Mouse (Mus musculus): Measurements from ENCODE around the gene Sh3yl1. TPM values are rescaled to one million over a fixed set of nuclear protein-coding genes. Genes with fewer than 3 reads are reported as not detected.

The Sh3yl1 gene
- total and polyA plus RNA-seq, 3 experiments: 0.28 to 1.0 (median 0.59) TPM

GRCm38 (mm10) chr12:30864347-30864746 is 47.1 kb upstream of the Sh3yl1 start:
- H3K79me2 ChIP-seq (replicated peaks; ENCODE audit: control insufficient read depth, extremely low read depth, insufficient read depth, poor library complexity, severe bottlenecking): no peaks in the 10 kb centered on the region
- dilution Hi-C loops (cut with MboI; ENCODE audit: extremely low pct_ligation_motif_present, extremely low pct_unique_long_range_greater_than_20kb, low sequenced_read_pairs) (no loop called here), in situ Hi-C loops (cut with MboI; ENCODE audit: low pct_ligation_motif_present, low pct_unique_long_range_greater_than_20kb, low sequenced_read_pairs) (no loop called here)
- no peak overlapping the region for H3K4me3 ChIP-seq (replicated peaks in 1 of 3; ENCODE audit: low read depth in 2 of 3, low read length in 2 of 3, poor library complexity in 1 of 3)
- no peak overlapping the region for H3K4me2 ChIP-seq (ENCODE audit: insufficient read depth, low read depth, poor library complexity, severe bottlenecking)
- no peak for TF ChIP-seq HCFC1 (IDR thresholded peaks at IDR 0.05; ENCODE audit: low read depth, low read length)
- TF ChIP-seq EP300 (IDR thresholded peaks at IDR 0.05; ENCODE audit: low read length): no peak
- no peak for DNase-seq (ENCODE audit: extremely low read depth)
- no peaks in the 10 kb centered on the region for H3K27me3 ChIP-seq (replicated peaks)
- H3K27ac ChIP-seq (ENCODE audit: insufficient read depth, low read depth): no peak overlapping the region
- H3K9me3 ChIP-seq (replicated peaks; ENCODE audit: low read length): no peaks in the 10 kb centered on the region
- no peaks in the 10 kb centered on the region for H3K36me3 ChIP-seq (replicated peaks in 1 of 2; ENCODE audit: control insufficient read depth in 1 of 2, insufficient read depth in 1 of 2, low read length in 1 of 2)
- H3K9ac ChIP-seq (ENCODE audit: insufficient read depth, low read depth): no peak overlapping the region
- 0 out of 4 replicates have a peak, but pooled peaks cover 0 to 4% of the 10 kb centered on the region in 2 experiments for H3K4me1 ChIP-seq (ENCODE audit: control insufficient read depth in 1 of 2, insufficient read depth in 2 of 2)

- H3K79me2 ChIP-seq (replicated peaks; ENCODE audit: control insufficient read depth, extremely low read depth, insufficient read depth, poor library complexity, severe bottlenecking): no peaks in the 10 kb centered on the region
- H3K4me2 ChIP-seq (ENCODE audit: insufficient read depth, low read depth, poor library complexity, severe bottlenecking): no peak overlapping the region
- H3K36me3 ChIP-seq (replicated peaks in 1 of 2; ENCODE audit: control insufficient read depth in 1 of 2, insufficient read depth in 1 of 2, low read length in 1 of 2): no peaks in the 10 kb centered on the region
- 0 out of 4 replicates have a peak, but pooled peaks cover 0 to 4% of the 10 kb centered on the region in 2 experiments for H3K4me1 ChIP-seq (ENCODE audit: control insufficient read depth in 1 of 2, insufficient read depth in 2 of 2)
- no peak for DNase-seq (ENCODE audit: extremely low read depth)
- H3K9me3 ChIP-seq (replicated peaks; ENCODE audit: low read length): no peaks in the 10 kb centered on the region
- H3K9ac ChIP-seq (ENCODE audit: insufficient read depth, low read depth): no peak overlapping the region
- H3K27me3 ChIP-seq (replicated peaks): no peaks in the 10 kb centered on the region
- dilution Hi-C loops (cut with MboI; ENCODE audit: extremely low pct_ligation_motif_present, extremely low pct_unique_long_range_greater_than_20kb, low sequenced_read_pairs) (no loop called here), in situ Hi-C loops (cut with MboI; ENCODE audit: low pct_ligation_motif_present, low pct_unique_long_range_greater_than_20kb, low sequenced_read_pairs) (no loop called here)
- H3K4me3 ChIP-seq (replicated peaks in 1 of 3; ENCODE audit: low read depth in 2 of 3, low read length in 2 of 3, poor library complexity in 1 of 3): no peak overlapping the region
- no peak for TF ChIP-seq POLR2AphosphoS2 (IDR thresholded peaks at IDR 0.05; ENCODE audit: low read depth, low read length)
- no peak for TF ChIP-seq CHD1 (IDR thresholded peaks at IDR 0.05; ENCODE audit: low read depth, low read length)
- no peak for TF ChIP-seq CTCF (conservative IDR thresholded peaks at IDR 0.05 in 1 of 2, IDR thresholded peaks at IDR 0.05 in 1 of 2; ENCODE audit: low read depth in 2 of 2, low read length in 2 of 2)
- no peak for TF ChIP-seq GABPA (IDR thresholded peaks at IDR 0.05; ENCODE audit: insufficient replicate concordance, low read depth, low read length)
- TF ChIP-seq MYC (IDR thresholded peaks at IDR 0.05; ENCODE audit: low read depth, low read length): no peak
- TF ChIP-seq MAZ (IDR thresholded peaks at IDR 0.05; ENCODE audit: low read depth, low read length): no peak
- TF ChIP-seq JUN (IDR thresholded peaks at IDR 0.05; ENCODE audit: insufficient read depth, low read depth, low read length): no peak
- no peak for TF ChIP-seq JUND (conservative IDR thresholded peaks at IDR 0.05; ENCODE audit: low read depth, low read length)
- no peak for TF ChIP-seq MXI1 (IDR thresholded peaks at IDR 0.05; ENCODE audit: low read depth, low read length)
- TF ChIP-seq ELF1 (IDR thresholded peaks at IDR 0.05; ENCODE audit: low read depth, low read length): no peak
- no peak for TF ChIP-seq BHLHE40 (IDR thresholded peaks at IDR 0.05; ENCODE audit: low read depth, low read length)
- TF ChIP-seq ZC3H11A (IDR thresholded peaks at IDR 0.05; ENCODE audit: low read depth, low read length): no peak
- no peak for TF ChIP-seq TBP (conservative IDR thresholded peaks at IDR 0.05; ENCODE audit: low read depth, low read length)
- H3K27ac ChIP-seq (ENCODE audit: insufficient read depth, low read depth): no peak overlapping the region
Observed at GRCm38 (mm10) chr12:30865781-30866180, 45.7 kb upstream of the Sh3yl1 start.

- H3K27me3 ChIP-seq (replicated peaks): no peaks in the 10 kb centered on the region
- TF ChIP-seq UBTF (IDR thresholded peaks at IDR 0.05; ENCODE audit: low read depth, low read length) (no peak), CTCF (conservative IDR thresholded peaks at IDR 0.05 in 1 of 2, IDR thresholded peaks at IDR 0.05 in 1 of 2; ENCODE audit: low read depth in 2 of 2, low read length in 2 of 2) (peak in 1 of 2 experiments; percentile 56; a peak in 2 of 4 replicates), SMC3 (IDR thresholded peaks at IDR 0.05; ENCODE audit: low read depth, low read length) (peak; percentile 52), ETS1 (conservative IDR thresholded peaks at IDR 0.05; ENCODE audit: low read depth, low read length) (no peak), MXI1 (IDR thresholded peaks at IDR 0.05; ENCODE audit: low read depth, low read length) (no peak), USF1 (IDR thresholded peaks at IDR 0.05; ENCODE audit: low read depth, low read length) (no peak), POLR2AphosphoS2 (IDR thresholded peaks at IDR 0.05; ENCODE audit: low read depth, low read length) (no peak), POLR2A (IDR thresholded peaks at IDR 0.05; ENCODE audit: low read depth, low read length) (no peak), RAD21 (IDR thresholded peaks at IDR 0.05; ENCODE audit: low read depth, low read length) (peak; percentile 45), MYC (IDR thresholded peaks at IDR 0.05; ENCODE audit: low read depth, low read length) (no peak), NELFE (IDR thresholded peaks at IDR 0.05; ENCODE audit: low read depth, low read length) (no peak), IRF4 (IDR thresholded peaks at IDR 0.05; ENCODE audit: low read depth, low read length) (no peak)
- no peak for DNase-seq (ENCODE audit: extremely low read depth)
- dilution Hi-C loops (cut with MboI; ENCODE audit: extremely low pct_ligation_motif_present, extremely low pct_unique_long_range_greater_than_20kb, low sequenced_read_pairs) (no loop called here), in situ Hi-C loops (cut with MboI; ENCODE audit: low pct_ligation_motif_present, low pct_unique_long_range_greater_than_20kb, low sequenced_read_pairs) (no loop called here)
- no peaks in the 10 kb centered on the region for H3K9me3 ChIP-seq (replicated peaks; ENCODE audit: low read length)
- no peaks in the 10 kb centered on the region for H3K36me3 ChIP-seq (replicated peaks in 1 of 2; ENCODE audit: control insufficient read depth in 1 of 2, insufficient read depth in 1 of 2, low read length in 1 of 2)
- H3K79me2 ChIP-seq (replicated peaks; ENCODE audit: control insufficient read depth, extremely low read depth, insufficient read depth, poor library complexity, severe bottlenecking): no peaks in the 10 kb centered on the region
- no peak overlapping the region for H3K27ac ChIP-seq (ENCODE audit: insufficient read depth, low read depth)
- H3K9ac ChIP-seq (ENCODE audit: insufficient read depth, low read depth): no peak overlapping the region
- H3K4me2 ChIP-seq (ENCODE audit: insufficient read depth, low read depth, poor library complexity, severe bottlenecking): no peak overlapping the region
- no peak overlapping the region for H3K4me3 ChIP-seq (replicated peaks in 1 of 3; ENCODE audit: low read depth in 2 of 3, low read length in 2 of 3, poor library complexity in 1 of 3)
- no peaks in the 10 kb centered on the region for H3K4me1 ChIP-seq (ENCODE audit: control insufficient read depth in 1 of 2, insufficient read depth in 2 of 2)
Observed at GRCm38 (mm10) chr12:30879447-30879846, 32.0 kb upstream of the Sh3yl1 start.

Data from CH12.LX (cell line).